22 mouse cellular contexts compared by ENCODE assay signal in genomic region chr1:90071812-90072580, GRCm38 (mm10). TPM values are rescaled to one million over a fixed set of nuclear protein-coding genes. Genes with fewer than 3 reads are reported as not detected.
DNase-seq lines count a peak whose midpoint lies in the region; ATAC-seq and TF ChIP-seq lines count a peak whose summit lies in the region.
"Had no signal": no experiment of that assay in that cellular context is flagged by ENCODE, and none has a peak within 500 bp of the region (broad histone marks: within the 10 kb centered on the region; RNA-seq: fewer than 3 reads in every experiment).

No protein-coding gene starts in this region.

- 0 out of 2 replicates have a peak, but pooled peaks cover 2% of the 10 kb centered on the region for H3K27me3 ChIP-seq in heart, embryonic 11.5 days (ENCODE audit: control insufficient read depth, insufficient read depth, low read length)
- H3K27me3 ChIP-seq: forebrain, embryonic 12.5 days; liver, embryonic 13.5 days had no signal

- no peaks in the 10 kb centered on the region for H3K36me3 ChIP-seq in heart, embryonic 11.5 days (ENCODE audit: control insufficient read depth, insufficient read depth, low read length)
- H3K36me3 ChIP-seq: embryonic facial prominence, embryonic 10.5 days; forebrain, embryonic 12.5 days; limb, embryonic 12.5 days; liver, embryonic 13.5 days; midbrain, embryonic 10.5 days; neural tube, embryonic 12.5 days had no signal

- peak; percentile 36 to 37 for DNase-seq in heart, postnatal 10 days
- DNase-seq in layer of hippocampus, adult 9-11 months, result peak; percentile 18
- no peak for DNase-seq in layer of hippocampus, adult 9-10 months (ENCODE audit: low spot score)
- peak; percentile 19 for DNase-seq in right cerebral cortex, postnatal 4 days
- DNase-seq in right cerebral cortex, adult 18-20 months, result no peak
- no peak for DNase-seq in left cerebral cortex, adult 2 months (ENCODE audit: extremely low spot score in 1 of 2, low spot score in 2 of 2)
- DNase-seq: heart, postnatal 4 days; kidney, adult 9 months; liver, embryonic 13.5 days had no signal

- intact Hi-C loops in heart, postnatal 10 days (cut with DNase I), result no loop called here
- intact Hi-C loops in left cerebral cortex, adult 2 months (cut with DNase I), result no loop called here

- no peak for TF ChIP-seq CTCF in left cerebral cortex, adult 2 months (IDR thresholded peaks at IDR 0.05)

- no peak overlapping the region for H3K4me3 ChIP-seq in heart, embryonic 11.5 days (ENCODE audit: low read depth, low read length)
- no peak overlapping the region for H3K4me3 ChIP-seq in left cerebral cortex, adult 2 months
- H3K4me3 ChIP-seq: embryonic facial prominence, embryonic 10.5 days; forebrain, embryonic 12.5 days; limb, embryonic 12.5 days; liver, embryonic 13.5 days; midbrain, embryonic 10.5 days; neural tube, embryonic 12.5 days had no signal

- H3K9ac ChIP-seq in heart, embryonic 11.5 days (ENCODE audit: low read depth, low read length), result no peak overlapping the region
- H3K9ac ChIP-seq: forebrain, embryonic 12.5 days; limb, embryonic 12.5 days; liver, embryonic 13.5 days; neural tube, embryonic 12.5 days had no signal

- H3K27ac ChIP-seq in heart, embryonic 11.5 days (ENCODE audit: low read depth, low read length), result no peak overlapping the region
- no peak overlapping the region for H3K27ac ChIP-seq in left cerebral cortex, adult 2 months
- H3K27ac ChIP-seq: embryonic facial prominence, embryonic 10.5 days; forebrain, embryonic 12.5 days; limb, embryonic 12.5 days; liver, embryonic 13.5 days; macrophage; midbrain, embryonic 10.5 days; neural tube, embryonic 12.5 days had no signal

- ATAC-seq in heart, embryonic 11.5 days (replicated peaks; ENCODE audit: insufficient number of reproducible peaks, low FRiP score, low TSS enrichment), result no peak

- no peak overlapping the region for H3K4me2 ChIP-seq in heart, embryonic 11.5 days
- H3K4me2 ChIP-seq: forebrain, embryonic 12.5 days; limb, embryonic 12.5 days; liver, embryonic 13.5 days; neural tube, embryonic 12.5 days had no signal

- WGBS in heart, embryonic 11.5 days (ENCODE audit: insufficient replicate concordance), result 82% methylated on average over 13 of the region's 13 CpGs

- no peaks in the 10 kb centered on the region for H3K4me1 ChIP-seq in heart, embryonic 11.5 days (ENCODE audit: control insufficient read depth, insufficient read depth, low read length)
- H3K4me1 ChIP-seq: forebrain, embryonic 12.5 days; liver, embryonic 13.5 days; neural tube, embryonic 12.5 days had no signal

- no peaks in the 10 kb centered on the region for H3K9me3 ChIP-seq in heart, embryonic 11.5 days (replicated peaks; ENCODE audit: control insufficient read depth, low read length)
- H3K9me3 ChIP-seq: embryonic facial prominence, embryonic 10.5 days; forebrain, embryonic 12.5 days; limb, embryonic 12.5 days; liver, embryonic 13.5 days; midbrain, embryonic 10.5 days; neural tube, embryonic 12.5 days had no signal

RNA-seq across cellular contexts. Expression of gene Asb18, which starts 57.5 kb away (rescaled TPM):
- total RNA-seq in heart, postnatal 10 days (2021), result 1 to 10 TPM; 6.3 to 8.0 TPM
- 0.26 and 0.52 TPM in 2 replicates for polyA plus RNA-seq in heart, embryonic 11.5 days (2014; fragmentation: Nextera tagmentation; extraction: Ambion mirVana)
- total RNA-seq in left cerebral cortex, adult 2 months (2021), result 1 to 10 TPM; 1.1 to 1.3 TPM
- total RNA-seq: adrenal gland, adult 18-20 months; common myeloid progenitor, adult 5-6 weeks; granulocyte monocyte progenitor cell, adult 5-6 weeks; monocyte, adult 5-6 weeks had no signal
- polyA plus RNA-seq: intestine, embryonic 14.5 days; large intestine, adult 2 months; liver, embryonic 13.5 days; macrophage had no signal

Comparison
In these comparisons a context has a peak if more than half of its experiments do, and no peak if none do; other contexts are left out.
1. DNase-seq: peak in heart, postnatal 10 days (2 of 2), layer of hippocampus, adult 9-11 months (single experiment) and right cerebral cortex, postnatal 4 days (single experiment); none in layer of hippocampus, adult 9-10 months (single experiment), right cerebral cortex, adult 18-20 months (single experiment) and left cerebral cortex, adult 2 months (0 of 2).